Mouse (Mus musculus) thymus, postnatal 36 days (tissue): Measurements from ENCODE around the gene Wdr83os.
A peak's percentile ranks its signal among the peaks of the same experiment; 100 is the strongest.
"Not testable (repeated sequence)": the region's sequence is repeated elsewhere in the genome, so short reads cannot be mapped to it uniquely, and the experiment has no call there.

Source experiments
- DNase-seq, 2 experiments: peaks; one replicate each; pipeline ENCODE4 v3.0.0; 2022; ENCODE audit warnings: mixed read lengths in 2 of 2

Gene Wdr83os

GRCm38 (mm10) chr8:85073041-85073612 is 7.4 kb upstream of the Wdr83os start:
- DNase-seq: no peak

GRCm38 (mm10) chr8:85074167-85074566 is 6.4 kb upstream of the Wdr83os start:
- DNase-seq: no peak

GRCm38 (mm10) chr8:85074617-85075016 is 5.9 kb upstream of the Wdr83os start:
- DNase-seq: no peak

GRCm38 (mm10) chr8:85076001-85076400 is 4.5 kb upstream of the Wdr83os start:
- no peak for DNase-seq

GRCm38 (mm10) chr8:85076993-85077392 is 3.5 kb upstream of the Wdr83os start:
- peak; percentile 64 to 71 for DNase-seq

- DNase-seq: peak in 1 of 2 experiments; percentile 49
Observed at GRCm38 (mm10) chr8:85080214-85080531, 367 bp upstream of the Wdr83os start.

GRCm38 (mm10) chr8:85081216-85081555 is 646 bp downstream of the Wdr83os start, which contains the start of gene Wdr83:
Wdr83 (minus strand) TSS chr8:85081306.
- peak in 1 of 2 experiments; percentile 85 for DNase-seq

GRCm38 (mm10) chr8:85082169-85082568 is 1.6 kb downstream of the Wdr83os start:
- DNase-seq: not testable (repeated sequence)

- peak; percentile 83 to 87 for DNase-seq
Observed at GRCm38 (mm10) chr8:85083108-85083813, 2.7 kb downstream of the Wdr83os start, which contains the start of gene Man2b1. Man2b1 (plus strand) TSS chr8:85083270.

- DNase-seq: no peak
Observed at GRCm38 (mm10) chr8:85084633-85085032, 4.1 kb downstream of the Wdr83os start.

- DNase-seq: no peak
Observed at GRCm38 (mm10) chr8:85086238-85086637, 5.7 kb downstream of the Wdr83os start.

GRCm38 (mm10) chr8:85088771-85089170 is 8.2 kb downstream of the Wdr83os start:
- no peak for DNase-seq

GRCm38 (mm10) chr8:85090856-85091255 is 10.3 kb downstream of the Wdr83os start:
- no peak for DNase-seq

- no peak for DNase-seq
Observed at GRCm38 (mm10) chr8:85091526-85092090, 11.1 kb downstream of the Wdr83os start.

GRCm38 (mm10) chr8:85095051-85095450 is 14.5 kb downstream of the Wdr83os start:
- no peak for DNase-seq

GRCm38 (mm10) chr8:85095566-85095965 is 15.0 kb downstream of the Wdr83os start:
- DNase-seq: no peak

- DNase-seq: no peak
Observed at GRCm38 (mm10) chr8:85096196-85096595, 15.7 kb downstream of the Wdr83os start.

- no peak for DNase-seq
Observed at GRCm38 (mm10) chr8:85096850-85097249, 16.3 kb downstream of the Wdr83os start.

- no peak for DNase-seq
Observed at GRCm38 (mm10) chr8:85100076-85100665, 19.6 kb downstream of the Wdr83os start.

GRCm38 (mm10) chr8:85113241-85113640 is 32.7 kb downstream of the Wdr83os start:
- DNase-seq: no peak

- DNase-seq: no peak
Observed at GRCm38 (mm10) chr8:85115501-85115900, 35.0 kb downstream of the Wdr83os start.

- DNase-seq: no peak
Observed at GRCm38 (mm10) chr8:85116984-85117383, 36.4 kb downstream of the Wdr83os start.

GRCm38 (mm10) chr8:85119052-85119981 is 38.8 kb downstream of the Wdr83os start:
- peak; percentile 16 to 19 for DNase-seq
